8 mouse cellular contexts compared by ENCODE assay signal in genomic region chr4:154961226-154961738, GRCm38 (mm10). TPM values are rescaled to one million over a fixed set of nuclear protein-coding genes. Genes with fewer than 3 reads are reported as not detected.
A peak's percentile ranks its signal among the peaks of the same experiment; 100 is the strongest.
DNase-seq lines count a peak whose midpoint lies in the region; ATAC-seq and TF ChIP-seq lines count a peak whose summit lies in the region.

No protein-coding gene starts in this region.

- H3K4me2 ChIP-seq in forebrain, embryonic 16.5 days (ENCODE audit: low read length), result peak overlapping the region; percentile 89
- peak overlapping the region; percentile 85 for H3K4me2 ChIP-seq in intestine, postnatal 0 days (replicated peaks; ENCODE audit: low read depth)
- peak overlapping the region; percentile 68 for H3K4me2 ChIP-seq in stomach, postnatal 0 days (replicated peaks; ENCODE audit: low read depth)

- peak overlapping the region; percentile 66 for H3K4me3 ChIP-seq in bone marrow, adult 2 months (replicated peaks; ENCODE audit: control insufficient read depth, low read depth, low read length)
- H3K4me3 ChIP-seq in forebrain, embryonic 16.5 days (replicated peaks; ENCODE audit: low read length), result peak overlapping the region; percentile 84
- H3K4me3 ChIP-seq in intestine, postnatal 0 days (ENCODE audit: low read depth, low read length), result peak overlapping the region; percentile 50
- peak overlapping the region; percentile 42 for H3K4me3 ChIP-seq in stomach, postnatal 0 days (ENCODE audit: low read depth, low read length)

- no peaks in the 10 kb centered on the region for H3K27me3 ChIP-seq in forebrain, embryonic 16.5 days (replicated peaks; ENCODE audit: control insufficient read depth, insufficient read depth, low read length)
- H3K27me3 ChIP-seq in intestine, postnatal 0 days (replicated peaks; ENCODE audit: control insufficient read depth, insufficient read depth, low read length), result peaks cover 59% of the 10 kb centered on the region
- peaks cover 9% of the 10 kb centered on the region; the same call in 1 of the 2 replicates for H3K27me3 ChIP-seq in stomach, postnatal 0 days (ENCODE audit: control insufficient read depth, insufficient read depth, low read length)

- peak; percentile 6; the same call in 1 of the 2 replicates for TF ChIP-seq CTCF in bone marrow, adult 2 months (IDR thresholded peaks at IDR 0.05; ENCODE audit: control insufficient read depth, insufficient read depth, low read length)
- TF ChIP-seq CTCF in intestine, postnatal 0 days (IDR thresholded peaks at IDR 0.05; ENCODE audit: low read depth), result peak; percentile 45
- peak; percentile 40; the same call in 1 of the 2 replicates for TF ChIP-seq CTCF in stomach, postnatal 0 days (IDR thresholded peaks at IDR 0.05; ENCODE audit: low read depth)

- H3K4me1 ChIP-seq in bone marrow, adult 2 months (ENCODE audit: control insufficient read depth, insufficient read depth, low read length), result peaks cover 2% of the 10 kb centered on the region
- peaks cover 78% of the 10 kb centered on the region for H3K4me1 ChIP-seq in forebrain, embryonic 16.5 days (replicated peaks; ENCODE audit: control insufficient read depth, insufficient read depth, low read length)
- H3K4me1 ChIP-seq in intestine, postnatal 0 days (replicated peaks; ENCODE audit: control insufficient read depth, insufficient read depth, low read length), result peaks cover 17% of the 10 kb centered on the region
- H3K4me1 ChIP-seq in stomach, postnatal 0 days (replicated peaks; ENCODE audit: control insufficient read depth, insufficient read depth), result peaks cover 15% of the 10 kb centered on the region

- no peak for TF ChIP-seq EP300 in stomach, postnatal 0 days (optimal IDR thresholded peaks at IDR 0.05)

- ATAC-seq in forebrain, embryonic 16.5 days, result no peak
- ATAC-seq in intestine, postnatal 0 days, result no peak
- ATAC-seq in stomach, postnatal 0 days (ENCODE audit: low FRiP score, low TSS enrichment), result no peak

- TF ChIP-seq POLR2A in bone marrow, adult 2 months (IDR thresholded peaks at IDR 0.05; ENCODE audit: borderline replicate concordance, control insufficient read depth, low read depth, low read length), result peak; percentile 19; the same call in 1 of the 2 replicates

- H3K36me3 ChIP-seq in forebrain, embryonic 16.5 days (ENCODE audit: control insufficient read depth, insufficient read depth), result no peaks in the 10 kb centered on the region
- no peaks in the 10 kb centered on the region for H3K36me3 ChIP-seq in intestine, postnatal 0 days (ENCODE audit: control insufficient read depth, insufficient read depth)
- H3K36me3 ChIP-seq in stomach, postnatal 0 days (ENCODE audit: control insufficient read depth, insufficient read depth, low read length), result no peaks in the 10 kb centered on the region

- peak overlapping the region; percentile 79 for H3K9ac ChIP-seq in forebrain, embryonic 16.5 days (replicated peaks; ENCODE audit: low read depth, low read length)
- peak overlapping the region; percentile 18; the same call in 1 of the 2 replicates for H3K9ac ChIP-seq in intestine, postnatal 0 days (ENCODE audit: low read depth, low read length)
- peak overlapping the region; percentile 38; the same call in 1 of the 2 replicates for H3K9ac ChIP-seq in stomach, postnatal 0 days (ENCODE audit: low read length)

- H3K9me3 ChIP-seq in forebrain, embryonic 16.5 days (ENCODE audit: control insufficient read depth, low read length), result no peaks in the 10 kb centered on the region
- no peaks in the 10 kb centered on the region for H3K9me3 ChIP-seq in intestine, postnatal 0 days (ENCODE audit: control insufficient read depth)
- H3K9me3 ChIP-seq in stomach, postnatal 0 days (ENCODE audit: control insufficient read depth, low read length), result no peaks in the 10 kb centered on the region

- DNase-seq in left cerebral cortex, postnatal 36 days (ENCODE audit: low spot score in 2 of 2), result peak; percentile 60 to 67
- DNase-seq in left cerebral cortex, adult 9 months (ENCODE audit: low spot score in 2 of 2), result no peak
- DNase-seq in mesoderm, embryonic 11.5 days (ENCODE audit: low read depth, low spot score), result peak; percentile 41
- DNase-seq in stomach, postnatal 0 days (ENCODE audit: low spot score), result peak; percentile 42
- DNase-seq in c-Kit-positive CD71-positive TER-119-positive erythroid progenitor cells, embryonic 14.5 days (ENCODE audit: low spot score), result no peak

- H3K27ac ChIP-seq in bone marrow, adult 2 months (ENCODE audit: control insufficient read depth, insufficient read depth, low read depth, low read length, poor library complexity), result peak overlapping the region; percentile 73
- peak overlapping the region; percentile 96 for H3K27ac ChIP-seq in forebrain, embryonic 16.5 days (ENCODE audit: low read length)
- no peak overlapping the region for H3K27ac ChIP-seq in intestine, postnatal 0 days (ENCODE audit: low read depth, low read length)
- H3K27ac ChIP-seq in stomach, postnatal 0 days (replicated peaks), result no peak overlapping the region

- intact Hi-C loops in left cerebral cortex, postnatal 36 days (cut with DNase I), result loop anchor here (5.0 to 10.0 kb wide), 2 partner anchors 84 to 294 kb away; no protein-coding TSS in a partner anchor

- WGBS in bone marrow, adult 2 months, result under 1% methylated on average over 47 of the region's 47 CpGs
- under 1% methylated on average over 47 of the region's 47 CpGs for WGBS in forebrain, embryonic 16.5 days
- 1% methylated on average over 47 of the region's 47 CpGs for WGBS in intestine, postnatal 0 days
- WGBS in stomach, postnatal 0 days, result 2% methylated on average over 41 of the region's 47 CpGs

RNA-seq across cellular contexts. Expression of gene Hes5, which starts 0.6 kb away (rescaled TPM):
- total RNA-seq in left cerebral cortex, postnatal 36 days (2021), result 10 to 100 TPM; 36.5 to 38.6 TPM
- polyA plus RNA-seq in bone marrow, adult 2 months (2011; ENCODE audit: insufficient read depth, insufficient read length, low replicate concordance, missing spikeins), result not detected in 2 replicates
- polyA plus RNA-seq in forebrain, embryonic 16.5 days (2015; fragmentation: Nextera tagmentation; extraction: Ambion mirVana), result 91.4 and 100 TPM in 2 replicates
- 0.20 and 0.29 TPM in 2 replicates for polyA plus RNA-seq in intestine, postnatal 0 days (2015; fragmentation: Nextera tagmentation; extraction: Ambion mirVana)
- 0.24 and 0.36 TPM in 2 replicates for polyA plus RNA-seq in stomach, postnatal 0 days (2015; fragmentation: Nextera tagmentation; extraction: Ambion mirVana)

RNA-seq across cellular contexts. Expression of gene Pank4, which starts 2.6 kb away (rescaled TPM):
- total RNA-seq in left cerebral cortex, postnatal 36 days (2021), result 10 to 100 TPM; 35.2 to 46.6 TPM
- 29.7 and 30.3 TPM in 2 replicates for polyA plus RNA-seq in bone marrow, adult 2 months (2011; ENCODE audit: insufficient read depth, insufficient read length, low replicate concordance, missing spikeins)
- polyA plus RNA-seq in forebrain, embryonic 16.5 days (2015; fragmentation: Nextera tagmentation; extraction: Ambion mirVana), result 47.1 and 47.3 TPM in 2 replicates
- polyA plus RNA-seq in intestine, postnatal 0 days (2015; fragmentation: Nextera tagmentation; extraction: Ambion mirVana), result 10.9 and 11.5 TPM in 2 replicates
- 14.8 and 14.9 TPM in 2 replicates for polyA plus RNA-seq in stomach, postnatal 0 days (2015; fragmentation: Nextera tagmentation; extraction: Ambion mirVana)

RNA-seq across cellular contexts. Expression of gene Tnfrsf14, which starts 32.9 kb away (rescaled TPM):
- total RNA-seq in left cerebral cortex, postnatal 36 days (2021), result 1 to 10 TPM; 1.5 to 2.1 TPM
- 155 and 183 TPM in 2 replicates for polyA plus RNA-seq in bone marrow, adult 2 months (2011; ENCODE audit: insufficient read depth, insufficient read length, low replicate concordance, missing spikeins)
- 0.27 TPM in 1 of 2 replicates, not detected in the other for polyA plus RNA-seq in forebrain, embryonic 16.5 days (2015; fragmentation: Nextera tagmentation; extraction: Ambion mirVana)
- polyA plus RNA-seq in intestine, postnatal 0 days (2015; fragmentation: Nextera tagmentation; extraction: Ambion mirVana), result 1.9 and 2.9 TPM in 2 replicates
- polyA plus RNA-seq in stomach, postnatal 0 days (2015; fragmentation: Nextera tagmentation; extraction: Ambion mirVana), result 0.61 TPM in 2 replicates

Comparison
In these comparisons a context has a peak if more than half of its experiments do, and no peak if none do; other contexts are left out.
1. DNase-seq: peak in left cerebral cortex, postnatal 36 days (2 of 2), mesoderm, embryonic 11.5 days (single experiment) and stomach, postnatal 0 days (single experiment); none in left cerebral cortex, adult 9 months (0 of 2) and c-Kit-positive CD71-positive TER-119-positive erythroid progenitor cells, embryonic 14.5 days (single experiment).
2. H3K27ac ChIP-seq: peak in bone marrow, adult 2 months (single experiment) and forebrain, embryonic 16.5 days (single experiment); none in intestine, postnatal 0 days (single experiment) and stomach, postnatal 0 days (single experiment).
3. H3K9ac ChIP-seq: peak in every context shown above with its lines; median percentile 79 in forebrain, embryonic 16.5 days; 38 in stomach, postnatal 0 days; 18 in intestine, postnatal 0 days.
4. RNA of gene Hes5, which starts 0.6 kb away (polyA plus RNA-seq): 91.4 to 100 TPM in forebrain, embryonic 16.5 days; not detected in bone marrow, adult 2 months, 0.20 to 0.29 TPM in intestine, postnatal 0 days and 0.24 to 0.36 TPM in stomach, postnatal 0 days; every median in the first group is over 10 times any median in the second.
5. RNA of gene Tnfrsf14, which starts 32.9 kb away (polyA plus RNA-seq): 155 to 183 TPM in bone marrow, adult 2 months; 1.9 to 2.9 TPM in intestine, postnatal 0 days, 0.61 TPM in stomach, postnatal 0 days and 0.27 TPM in forebrain, embryonic 16.5 days; every median in the first group is over 10 times any median in the second.
6. Peak in every context shown above with its lines, with median percentiles within 50 percentile points of each other: H3K4me3 ChIP-seq, CTCF ChIP-seq and H3K4me2 ChIP-seq.